Mouse (Mus musculus): ENCODE data around the gene Gm6588.

DNA sequence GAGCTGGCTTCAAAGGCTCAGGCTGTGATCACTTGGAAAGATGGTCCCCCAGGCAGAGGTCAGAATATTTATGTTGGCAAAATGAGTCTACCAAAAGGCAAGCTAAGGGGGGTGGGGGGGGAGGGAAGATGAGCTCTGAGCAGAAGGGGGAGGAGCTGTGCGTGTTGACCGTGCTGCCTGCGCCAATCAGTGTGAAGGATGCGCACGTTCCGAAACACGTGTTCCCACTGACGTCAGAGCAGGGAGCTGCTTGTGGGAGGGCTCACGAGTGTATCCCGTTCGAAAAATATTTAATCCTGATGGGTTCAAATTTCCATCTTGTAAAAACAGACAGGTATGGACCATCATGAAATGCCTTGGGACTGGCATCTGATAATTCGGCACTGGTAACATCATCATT lies 29.7 kb upstream of the Gm6588 start:
- TF ChIP-seq POLR2A (IDR thresholded peaks at IDR 0.05; ENCODE audit: low read depth, low read length), result no peak
- no peak for TF ChIP-seq CTCF (conservative IDR thresholded peaks at IDR 0.05; ENCODE audit: insufficient read depth, insufficient read length, low read depth, low read length)
